Mouse (Mus musculus) cerebellum, adult 11 months (tissue): ENCODE results near the gene Vangl1.
A peak's percentile ranks its signal among the peaks of the same experiment; 100 is the strongest.

Source experiments
- DNase-seq: peaks from one replicate; pipeline ENCODE4 v3.0.0; 2022

The Vangl1 gene

GRCm38 (mm10) chr3:102140606-102141005, 63.9 kb downstream of the Vangl1 start:
- no peak for DNase-seq

GRCm38 (mm10) chr3:102138899-102139298, 65.6 kb downstream of the Vangl1 start:
- no peak for DNase-seq

GRCm38 (mm10) chr3:102137158-102137557, 67.3 kb downstream of the Vangl1 start:
- no peak for DNase-seq

- no peak for DNase-seq
These were observed 68.9 kb downstream of the Vangl1 start for GRCm38 (mm10) chr3:102135389-102136113.

GRCm38 (mm10) chr3:102131627-102132324, 72.7 kb downstream of the Vangl1 start:
- DNase-seq: no peak

GRCm38 (mm10) chr3:102130478-102130877, 74.0 kb downstream of the Vangl1 start:
- no peak for DNase-seq

- no peak for DNase-seq
These were observed 76.3 kb downstream of the Vangl1 start for GRCm38 (mm10) chr3:102128242-102128641.

GRCm38 (mm10) chr3:102127114-102127513, 77.4 kb downstream of the Vangl1 start:
- DNase-seq: no peak

GRCm38 (mm10) chr3:102125546-102125945, 78.9 kb downstream of the Vangl1 start:
- peak; percentile 9 for DNase-seq

GRCm38 (mm10) chr3:102123654-102124053, 80.8 kb downstream of the Vangl1 start:
- DNase-seq: no peak

- no peak for DNase-seq
These were observed 82.4 kb downstream of the Vangl1 start for GRCm38 (mm10) chr3:102122046-102122445.

GRCm38 (mm10) chr3:102120947-102121346, 83.5 kb downstream of the Vangl1 start:
- no peak for DNase-seq

GRCm38 (mm10) chr3:102111979-102112599, 92.4 kb downstream of the Vangl1 start:
- no peak for DNase-seq

- DNase-seq: no peak
These were observed 96.3 kb downstream of the Vangl1 start for GRCm38 (mm10) chr3:102108201-102108600.

GRCm38 (mm10) chr3:102103811-102104565, 100.5 kb downstream of the Vangl1 start:
- DNase-seq: no peak
